Mouse (Mus musculus): ENCODE data around the gene Nfe2l1.

- no peak for TF ChIP-seq CTCF (IDR thresholded peaks at IDR 0.05)
- TF ChIP-seq EP300 (IDR thresholded peaks at IDR 0.05), result no peak
These were observed 13.3 kb downstream of the Nfe2l1 start for GRCm38 (mm10) chr11:96816494-96816893.
